Mouse (Mus musculus) C2C12 (cell line): Measurements from ENCODE around the gene Sbf2. TPM values are rescaled to one million over a fixed set of nuclear protein-coding genes. Genes with fewer than 3 reads are reported as not detected.

Experiments
- H3K27me3 ChIP-seq: one replicate; pipeline ENCODE4 v1.6.1; 2011; ENCODE audit not compliant: control insufficient read depth, insufficient read depth, insufficient read length
- H3K36me3 ChIP-seq: one replicate; pipeline ENCODE4 v1.6.1; 2011; ENCODE audit not compliant: control insufficient read depth, insufficient read depth
- H3K4me3 ChIP-seq: one replicate; pipeline ENCODE4 v1.5.1; 2011; ENCODE audit warnings: mild to moderate bottlenecking, control low read depth; ENCODE audit not compliant: poor library complexity, insufficient read depth, severe bottlenecking
- H3K79me2 ChIP-seq: one replicate; pipeline ENCODE4 v1.6.1; 2011; ENCODE audit not compliant: control insufficient read depth, insufficient read depth
- H3K79me3 ChIP-seq: one replicate; pipeline ENCODE4 v1.6.1; 2011; ENCODE audit warnings: low read depth, control low read depth
- H3ac ChIP-seq: one replicate; pipeline ENCODE3; 2011; ENCODE audit warnings: low read depth; ENCODE audit not compliant: control insufficient read depth, insufficient read length
- CEBPB ChIP-seq: IDR thresholded peaks from one replicate; pipeline ENCODE4 v1.6.1; 2011; ENCODE audit warnings: low read depth, mild to moderate bottlenecking, control low read depth, moderate library complexity
- CTCF ChIP-seq: IDR thresholded peaks from one replicate; pipeline ENCODE4 v1.5.1; 2011; ENCODE audit not compliant: control insufficient read depth, insufficient read depth, insufficient read length
- FOSL1 ChIP-seq: IDR thresholded peaks from one replicate; pipeline ENCODE4 v1.8.0; 2011; ENCODE audit warnings: mild to moderate bottlenecking, low read length; ENCODE audit not compliant: poor library complexity, insufficient read depth, severe bottlenecking
- MAX ChIP-seq: IDR thresholded peaks from one replicate; pipeline ENCODE4 v1.6.1; 2011; ENCODE audit warnings: mild to moderate bottlenecking, control low read depth
- MYOD1 ChIP-seq: IDR thresholded peaks from one replicate; pipeline ENCODE4 v1.6.1; 2011; ENCODE audit warnings: low read depth; ENCODE audit not compliant: control insufficient read depth, insufficient read length
- MYOG ChIP-seq: IDR thresholded peaks from one replicate; pipeline ENCODE4 v1.6.1; 2011; ENCODE audit not compliant: control insufficient read depth, insufficient read length; ENCODE audit errors: extremely low read depth
- USF1 ChIP-seq: IDR thresholded peaks from one replicate; pipeline ENCODE4 v1.6.1; 2011; ENCODE audit warnings: low read depth, mild to moderate bottlenecking, control low read depth, moderate library complexity
- polyA plus RNA-seq: library from polyadenylated mRNA; unstranded; fragments of >200 nt; fragmentation: generic; extraction: Trizol; gene quantifications from one replicate; pipeline ENCODE4 v1.2.1, GENCODE M21; 2012; ENCODE audit warnings: missing spikeins

Gene Sbf2
- polyA plus RNA-seq, 1 experiment: 7.5 TPM

- H3K79me2 ChIP-seq: no peaks in the 10 kb centered on the region
- no peaks in the 10 kb centered on the region for H3K27me3 ChIP-seq
- no peak overlapping the region for H3K4me3 ChIP-seq
- no peaks in the 10 kb centered on the region for H3K79me3 ChIP-seq
- H3K36me3 ChIP-seq: no peaks in the 10 kb centered on the region
- no peak overlapping the region for H3ac ChIP-seq
- no peak for TF ChIP-seq FOSL1
- TF ChIP-seq CTCF: no peak
- TF ChIP-seq USF1: no peak
- TF ChIP-seq MAX: no peak
- no peak for TF ChIP-seq MYOG
- no peak for TF ChIP-seq CEBPB
- TF ChIP-seq MYOD1: no peak
These were observed 89.5 kb downstream of the Sbf2 start for GRCm38 (mm10) chr7:110525090-110525775.

GRCm38 (mm10) chr7:110516241-110517220, 98.2 kb downstream of the Sbf2 start:
- Histone ChIP-seq H3K79me2 (no peaks in the 10 kb centered on the region), H3K36me3 (no peaks in the 10 kb centered on the region), H3K4me3 (no peak overlapping the region), H3K79me3 (no peaks in the 10 kb centered on the region), H3ac (no peak overlapping the region), H3K27me3 (no peaks in the 10 kb centered on the region)
- no peak for TF ChIP-seq MYOG
- TF ChIP-seq CTCF: no peak
- no peak for TF ChIP-seq MAX
- no peak for TF ChIP-seq CEBPB
- no peak for TF ChIP-seq USF1
- no peak for TF ChIP-seq FOSL1
- TF ChIP-seq MYOD1: no peak

GRCm38 (mm10) chr7:110514131-110514530, 100.6 kb downstream of the Sbf2 start:
- Histone ChIP-seq H3K4me3 (no peak overlapping the region), H3K79me3 (no peaks in the 10 kb centered on the region), H3ac (no peak overlapping the region), H3K79me2 (no peaks in the 10 kb centered on the region), H3K36me3 (no peaks in the 10 kb centered on the region), H3K27me3 (no peaks in the 10 kb centered on the region)
- no peak for TF ChIP-seq CTCF
- no peak for TF ChIP-seq MYOD1
- TF ChIP-seq FOSL1: no peak
- no peak for TF ChIP-seq USF1
- no peak for TF ChIP-seq MYOG
- TF ChIP-seq MAX: no peak
- no peak for TF ChIP-seq CEBPB

- H3K27me3 ChIP-seq: no peaks in the 10 kb centered on the region
- H3K79me2 ChIP-seq: no peaks in the 10 kb centered on the region
- TF ChIP-seq CTCF: no peak
- TF ChIP-seq MAX: no peak
- TF ChIP-seq MYOG: no peak
- no peak for TF ChIP-seq CEBPB
- TF ChIP-seq MYOD1: no peak
- TF ChIP-seq FOSL1: no peak
- no peak for TF ChIP-seq USF1
These were observed 116.1 kb downstream of the Sbf2 start for GRCm38 (mm10) chr7:110498653-110499052.

GRCm38 (mm10) chr7:110491038-110491437, 123.7 kb downstream of the Sbf2 start:
- Histone ChIP-seq H3K79me3 (no peaks in the 10 kb centered on the region), H3K36me3 (no peaks in the 10 kb centered on the region), H3K79me2 (no peaks in the 10 kb centered on the region), H3K27me3 (no peaks in the 10 kb centered on the region), H3K4me3 (no peak overlapping the region), H3ac (no peak overlapping the region)
- TF ChIP-seq CTCF: no peak
- no peak for TF ChIP-seq USF1
- no peak for TF ChIP-seq CEBPB
- no peak for TF ChIP-seq MYOG
- TF ChIP-seq MYOD1: no peak
- TF ChIP-seq MAX: no peak
- no peak for TF ChIP-seq FOSL1

More at GRCm38 (mm10) chr7:110498653-110499052, 116.1 kb downstream of the Sbf2 start:
- peaks cover 2% of the 10 kb centered on the region for H3K79me3 ChIP-seq
- no peak overlapping the region for H3ac ChIP-seq
- H3K4me3 ChIP-seq: no peak overlapping the region
- no peaks in the 10 kb centered on the region for H3K36me3 ChIP-seq
